Mouse (Mus musculus): ENCODE measurements around the gene Cacna1a.

Cacna1a gene

GRCm38 (mm10) chr8:84426582-84426981, 38.3 kb downstream of the Cacna1a start:
- DNase-seq (ENCODE audit: low read depth, low spot score): no peak
- H3K27me3 ChIP-seq (ENCODE audit: control insufficient read depth, insufficient read depth, low read length, poor library complexity, severe bottlenecking): no peaks in the 10 kb centered on the region
- no peaks in the 10 kb centered on the region for H3K36me3 ChIP-seq (ENCODE audit: control insufficient read depth, insufficient read depth, low read length, poor library complexity, severe bottlenecking)

- Histone ChIP-seq H3K27me3 (ENCODE audit: control insufficient read depth, insufficient read depth, low read length, poor library complexity, severe bottlenecking) (no peaks in the 10 kb centered on the region), H3K36me3 (ENCODE audit: control insufficient read depth, insufficient read depth, low read length, poor library complexity, severe bottlenecking) (no peaks in the 10 kb centered on the region)
- DNase-seq (ENCODE audit: low read depth, low spot score): no peak
Observed at GRCm38 (mm10) chr8:84428034-84428433, 39.8 kb downstream of the Cacna1a start.

GRCm38 (mm10) chr8:84429014-84429413, 40.8 kb downstream of the Cacna1a start:
- no peak for DNase-seq (ENCODE audit: low read depth, low spot score)
- Histone ChIP-seq H3K27me3 (ENCODE audit: control insufficient read depth, insufficient read depth, low read length, poor library complexity, severe bottlenecking) (no peaks in the 10 kb centered on the region), H3K36me3 (ENCODE audit: control insufficient read depth, insufficient read depth, low read length, poor library complexity, severe bottlenecking) (no peaks in the 10 kb centered on the region)

- no peak for DNase-seq (ENCODE audit: low read depth, low spot score)
- no peaks in the 10 kb centered on the region for H3K36me3 ChIP-seq (ENCODE audit: control insufficient read depth, insufficient read depth, low read length, poor library complexity, severe bottlenecking)
- no peaks in the 10 kb centered on the region for H3K27me3 ChIP-seq (ENCODE audit: control insufficient read depth, insufficient read depth, low read length, poor library complexity, severe bottlenecking)
Observed at GRCm38 (mm10) chr8:84429492-84429891, 41.3 kb downstream of the Cacna1a start.

GRCm38 (mm10) chr8:84435370-84435769, 47.1 kb downstream of the Cacna1a start:
- Histone ChIP-seq H3K27me3 (ENCODE audit: control insufficient read depth, insufficient read depth, low read length, poor library complexity, severe bottlenecking) (no peaks in the 10 kb centered on the region), H3K36me3 (ENCODE audit: control insufficient read depth, insufficient read depth, low read length, poor library complexity, severe bottlenecking) (no peaks in the 10 kb centered on the region)
- DNase-seq (ENCODE audit: low read depth, low spot score): no peak

GRCm38 (mm10) chr8:84439813-84440212, 51.6 kb downstream of the Cacna1a start:
- H3K27me3 ChIP-seq (ENCODE audit: control insufficient read depth, insufficient read depth, low read length, poor library complexity, severe bottlenecking): no peaks in the 10 kb centered on the region
- H3K36me3 ChIP-seq (ENCODE audit: control insufficient read depth, insufficient read depth, low read length, poor library complexity, severe bottlenecking): no peaks in the 10 kb centered on the region
- no peak for DNase-seq (ENCODE audit: low read depth, low spot score)

- no peaks in the 10 kb centered on the region for H3K36me3 ChIP-seq (ENCODE audit: control insufficient read depth, insufficient read depth, low read length, poor library complexity, severe bottlenecking)
Observed at GRCm38 (mm10) chr8:84442043-84442442, 53.8 kb downstream of the Cacna1a start.

GRCm38 (mm10) chr8:84446571-84446991, 58.3 kb downstream of the Cacna1a start:
- no peak for DNase-seq (ENCODE audit: low read depth, low spot score)
- no peaks in the 10 kb centered on the region for H3K27me3 ChIP-seq (ENCODE audit: control insufficient read depth, insufficient read depth, low read length, poor library complexity, severe bottlenecking)
- no peaks in the 10 kb centered on the region for H3K36me3 ChIP-seq (ENCODE audit: control insufficient read depth, insufficient read depth, low read length, poor library complexity, severe bottlenecking)

More at GRCm38 (mm10) chr8:84442043-84442442, 53.8 kb downstream of the Cacna1a start:
- no peaks in the 10 kb centered on the region for H3K27me3 ChIP-seq (ENCODE audit: control insufficient read depth, insufficient read depth, low read length, poor library complexity, severe bottlenecking)
- DNase-seq (ENCODE audit: low read depth, low spot score): no peak

GRCm38 (mm10) chr8:84454532-84454931, 66.3 kb downstream of the Cacna1a start:
- DNase-seq (ENCODE audit: low read depth, low spot score): peak; percentile 4
- Histone ChIP-seq H3K27me3 (ENCODE audit: control insufficient read depth, insufficient read depth, low read length, poor library complexity, severe bottlenecking) (no peaks in the 10 kb centered on the region), H3K36me3 (ENCODE audit: control insufficient read depth, insufficient read depth, low read length, poor library complexity, severe bottlenecking) (no peaks in the 10 kb centered on the region)

- no peak for DNase-seq (ENCODE audit: low read depth, low spot score)
- no peaks in the 10 kb centered on the region for H3K27me3 ChIP-seq (ENCODE audit: control insufficient read depth, insufficient read depth, low read length, poor library complexity, severe bottlenecking)
- no peaks in the 10 kb centered on the region for H3K36me3 ChIP-seq (ENCODE audit: control insufficient read depth, insufficient read depth, low read length, poor library complexity, severe bottlenecking)
Observed at GRCm38 (mm10) chr8:84458853-84459252, 70.6 kb downstream of the Cacna1a start.

- DNase-seq (ENCODE audit: low read depth, low spot score): no peak
Observed at GRCm38 (mm10) chr8:84459276-84459675, 71.0 kb downstream of the Cacna1a start.

GRCm38 (mm10) chr8:84460698-84461097, 72.5 kb downstream of the Cacna1a start:
- no peak for DNase-seq (ENCODE audit: low read depth, low spot score)
- H3K36me3 ChIP-seq (ENCODE audit: control insufficient read depth, insufficient read depth, low read length, poor library complexity, severe bottlenecking): no peaks in the 10 kb centered on the region
- no peaks in the 10 kb centered on the region for H3K27me3 ChIP-seq (ENCODE audit: control insufficient read depth, insufficient read depth, low read length, poor library complexity, severe bottlenecking)

More at GRCm38 (mm10) chr8:84459276-84459675, 71.0 kb downstream of the Cacna1a start:
- Histone ChIP-seq H3K27me3 (ENCODE audit: control insufficient read depth, insufficient read depth, low read length, poor library complexity, severe bottlenecking) (no peaks in the 10 kb centered on the region), H3K36me3 (ENCODE audit: control insufficient read depth, insufficient read depth, low read length, poor library complexity, severe bottlenecking) (no peaks in the 10 kb centered on the region)

GRCm38 (mm10) chr8:84466932-84467331, 78.7 kb downstream of the Cacna1a start:
- Histone ChIP-seq H3K27me3 (ENCODE audit: control insufficient read depth, insufficient read depth, low read length, poor library complexity, severe bottlenecking) (no peaks in the 10 kb centered on the region), H3K36me3 (ENCODE audit: control insufficient read depth, insufficient read depth, low read length, poor library complexity, severe bottlenecking) (no peaks in the 10 kb centered on the region)
- DNase-seq (ENCODE audit: low read depth, low spot score): no peak

- Histone ChIP-seq H3K36me3 (ENCODE audit: control insufficient read depth, insufficient read depth, low read length, poor library complexity, severe bottlenecking) (no peaks in the 10 kb centered on the region), H3K27me3 (ENCODE audit: control insufficient read depth, insufficient read depth, low read length, poor library complexity, severe bottlenecking) (no peaks in the 10 kb centered on the region)
- no peak for DNase-seq (ENCODE audit: low read depth, low spot score)
Observed at GRCm38 (mm10) chr8:84469076-84469475, 80.8 kb downstream of the Cacna1a start.

GRCm38 (mm10) chr8:84471271-84471995, 83.2 kb downstream of the Cacna1a start:
- peak; percentile 13 for DNase-seq (ENCODE audit: low read depth, low spot score)
- no peaks in the 10 kb centered on the region for H3K36me3 ChIP-seq (ENCODE audit: control insufficient read depth, insufficient read depth, low read length, poor library complexity, severe bottlenecking)
- no peaks in the 10 kb centered on the region for H3K27me3 ChIP-seq (ENCODE audit: control insufficient read depth, insufficient read depth, low read length, poor library complexity, severe bottlenecking)

- peak; percentile 8 for DNase-seq (ENCODE audit: low read depth, low spot score)
- H3K27me3 ChIP-seq (ENCODE audit: control insufficient read depth, insufficient read depth, low read length, poor library complexity, severe bottlenecking): no peaks in the 10 kb centered on the region
- no peaks in the 10 kb centered on the region for H3K36me3 ChIP-seq (ENCODE audit: control insufficient read depth, insufficient read depth, low read length, poor library complexity, severe bottlenecking)
Observed at GRCm38 (mm10) chr8:84474456-84474855, 86.2 kb downstream of the Cacna1a start.
